Mouse (Mus musculus): Measurements from ENCODE around the gene Kptn. TPM values are rescaled to one million over a fixed set of nuclear protein-coding genes. Genes with fewer than 3 reads are reported as not detected.

Gene Kptn
- total RNA-seq, 4 experiments from 2014 or later = 35.4 to 47.0 (median 41.5) TPM

DNA sequence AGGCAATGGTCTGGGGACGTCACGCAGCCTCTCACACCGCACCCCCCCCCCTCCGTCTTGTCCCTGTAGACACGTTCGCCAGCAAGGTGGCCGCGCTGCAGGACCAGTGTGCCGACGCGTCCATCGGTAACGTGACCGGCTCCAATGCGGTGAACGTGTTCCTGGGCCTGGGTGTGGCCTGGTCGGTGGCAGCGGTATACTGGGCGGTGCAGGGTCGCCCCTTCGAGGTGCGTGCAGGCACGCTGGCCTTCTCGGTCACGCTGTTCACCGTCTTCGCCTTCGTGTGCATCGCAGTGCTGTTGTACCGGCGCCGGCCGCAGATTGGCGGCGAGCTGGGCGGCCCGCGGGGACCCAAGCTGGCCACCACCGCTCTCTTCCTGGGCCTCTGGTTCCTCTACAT is 39.0 kb downstream of the Kptn start:
- DNase-seq (ENCODE audit: low spot score in 2 of 2) = no peak

- DNase-seq (ENCODE audit: low spot score in 2 of 2) = no peak
Observed at GRCm38 (mm10) chr7:16160702-16161101, 41.0 kb downstream of the Kptn start.

DNA sequence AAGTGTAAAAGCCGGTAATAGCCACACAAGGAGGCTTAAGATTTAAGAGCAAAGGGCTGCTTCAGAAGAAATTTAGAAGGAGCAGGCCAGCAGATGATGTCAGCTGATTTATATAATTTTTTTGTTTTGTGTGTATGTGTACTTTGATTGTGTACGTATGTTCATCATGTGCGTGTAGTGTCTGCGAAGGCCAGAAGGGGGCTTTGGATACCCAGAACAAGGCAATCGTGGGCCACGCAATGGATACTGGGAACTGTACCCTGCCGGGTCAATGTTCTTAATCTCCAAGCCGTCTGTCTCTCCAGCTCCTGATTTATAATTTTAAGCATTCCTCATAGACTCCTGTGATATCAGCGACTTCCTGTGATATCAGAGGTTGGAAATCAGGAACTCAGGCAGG is 41.6 kb downstream of the Kptn start:
- no peak for DNase-seq (ENCODE audit: low spot score in 2 of 2)

DNA sequence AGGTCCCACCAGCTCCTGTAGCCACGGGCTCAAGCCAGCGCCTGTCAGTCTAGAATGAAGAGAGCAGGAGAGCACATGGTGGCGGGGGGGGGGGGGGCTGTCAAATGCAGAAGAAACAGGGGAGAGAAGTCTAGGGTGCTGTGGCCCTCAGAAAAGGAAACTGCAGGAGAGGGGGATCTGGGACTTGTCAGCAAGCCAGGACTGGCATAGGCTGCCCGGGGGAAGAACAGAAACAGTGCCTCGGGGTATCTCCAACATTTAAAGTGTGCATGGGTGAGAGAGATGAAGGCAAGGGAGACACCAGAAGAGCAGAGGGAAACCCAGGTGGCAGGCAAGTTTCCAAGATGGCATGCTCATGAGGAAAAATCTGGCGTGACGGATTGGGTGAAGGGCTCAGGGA is 42.3 kb downstream of the Kptn start:
- no peak for DNase-seq (ENCODE audit: low spot score in 2 of 2)

GRCm38 (mm10) chr7:16172141-16172581 is 52.5 kb downstream of the Kptn start:
- DNase-seq (ENCODE audit: low spot score in 2 of 2) = no peak

DNA sequence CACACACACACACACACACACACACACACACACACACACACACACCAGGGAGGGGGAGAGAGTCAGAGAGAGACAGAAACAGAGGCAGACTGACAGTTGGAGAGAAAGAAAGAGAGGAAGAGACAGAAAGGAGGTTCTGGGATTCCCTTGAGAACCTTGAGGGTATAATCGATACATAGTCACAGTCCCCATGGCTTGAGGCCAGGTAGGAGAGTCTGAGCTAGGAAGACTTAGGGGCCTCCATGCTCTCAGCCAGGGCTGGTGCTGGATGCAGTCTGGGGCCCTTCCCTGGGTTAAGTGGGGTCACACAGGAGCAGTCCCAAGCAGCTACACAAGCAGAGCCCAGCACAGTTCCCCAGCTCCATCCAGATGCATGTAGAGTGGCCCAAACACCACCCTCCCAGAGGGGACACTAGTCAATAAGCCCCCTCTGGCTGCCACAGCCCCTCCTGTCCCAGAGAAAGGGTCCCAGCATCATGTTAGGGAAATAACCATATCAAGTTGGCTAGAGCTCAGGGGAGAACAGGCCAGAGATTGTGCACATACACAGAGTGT is 53.0 kb downstream of the Kptn start:
- DNase-seq (ENCODE audit: low spot score in 2 of 2) = no peak

DNA sequence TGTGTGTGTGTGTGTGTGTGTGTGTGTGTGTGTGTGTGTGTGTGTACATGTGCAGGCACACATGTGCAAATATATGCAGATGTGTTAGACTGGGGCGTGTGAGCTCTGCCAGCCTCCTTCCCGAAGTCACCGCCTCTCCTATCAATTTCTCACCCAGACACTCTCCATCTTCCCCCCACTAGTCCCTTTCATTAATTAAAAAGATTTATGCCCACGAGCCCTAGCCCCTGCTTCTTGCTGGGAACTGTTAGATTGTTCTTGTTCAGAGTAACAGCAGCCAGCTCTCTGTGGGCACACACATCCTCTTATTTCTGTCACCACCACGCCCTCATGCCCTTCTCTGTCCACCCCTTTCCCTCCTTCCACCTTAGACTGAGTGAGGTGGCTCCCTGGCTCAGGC is 53.5 kb downstream of the Kptn start:
- no peak for DNase-seq (ENCODE audit: low spot score in 2 of 2)

GRCm38 (mm10) chr7:16174597-16175541 is 55.2 kb downstream of the Kptn start, which contains the start of gene Meis3:
Meis3 (plus strand) TSS chr7:16175090.
- DNase-seq (ENCODE audit: low spot score in 2 of 2) = no peak

DNA sequence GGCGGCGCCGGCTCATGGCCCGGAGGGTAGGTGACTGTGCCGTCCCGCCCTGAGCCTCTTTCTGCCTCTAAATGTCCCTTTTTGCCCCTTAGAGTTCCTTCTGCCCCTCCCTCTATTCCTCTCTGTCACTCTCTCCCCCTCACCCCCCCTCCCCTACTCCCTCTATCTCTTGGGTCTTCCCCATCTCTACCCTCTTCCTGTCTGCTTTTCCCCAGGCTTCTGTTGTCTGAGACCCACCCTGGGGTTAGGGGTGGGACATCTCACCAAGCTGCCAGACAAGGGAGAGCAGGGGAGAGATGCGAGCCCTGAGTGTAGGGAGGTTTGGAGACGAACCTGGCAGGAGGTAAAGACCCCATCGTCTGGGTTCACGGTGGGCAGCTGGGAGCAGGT is 55.8 kb downstream of the Kptn start:
- DNase-seq (ENCODE audit: low spot score in 2 of 2) = no peak

Other genes starting within 250 kb of the Kptn start
- not detected for gene Crx, start 239.9 kb upstream of the Kptn start, total RNA-seq (2022)
- gene Crxos, start 237.3 kb upstream of the Kptn start, total RNA-seq (2022) = under 1 TPM in 1 of 4 experiments, not detected in 3; 0.23 TPM
- gene Selenow, start 197.5 kb upstream of the Kptn start, total RNA-seq (2022) = 1,000 to 10,000 TPM; 1,057 to 1,355 (median 1,220) TPM
- gene Nop53, start 173.8 kb upstream of the Kptn start, total RNA-seq (2022) = 100 to 1,000 TPM; 103 to 147 (median 122) TPM
- 10 to 100 TPM in 1 of 4 experiments, 1 to 10 TPM in 3; 6.3 to 10.3 (median 8.7) TPM for gene Ehd2, start 152.3 kb upstream of the Kptn start, total RNA-seq (2022)
- gene Bicra, start 72.0 kb upstream of the Kptn start, total RNA-seq (2022) = 10 to 100 TPM; 15.4 to 20.0 (median 17.2) TPM
- gene Zfp541, start 58.1 kb upstream of the Kptn start, total RNA-seq (2022) = under 1 TPM; 0.67 to 0.98 (median 0.84) TPM
- gene Napa, start 21.4 kb upstream of the Kptn start, total RNA-seq (2022) = 100 to 1,000 TPM; 289 to 306 (median 297) TPM
- 100 to 1,000 TPM; 237 to 262 (median 255) TPM for gene Slc8a2, start 9.9 kb downstream of the Kptn start, total RNA-seq (2022)
- gene Meis3, start 55.2 kb downstream of the Kptn start, total RNA-seq (2022) = 10 to 100 TPM; 36.4 to 42.8 (median 40.1) TPM
- 10 to 100 TPM; 12.4 to 17.6 (median 13.5) TPM for gene Dhx34, start 102.1 kb downstream of the Kptn start, total RNA-seq (2022)
- 1 to 10 TPM in 2 of 4 experiments, under 1 TPM in 2; 0.54 to 1.7 (median 1.1) TPM for gene C5ar2, start 124.3 kb downstream of the Kptn start, total RNA-seq (2022)
- 1 to 10 TPM in 3 of 4 experiments, under 1 TPM in 1; 0.61 to 5.4 (median 3.0) TPM for gene C5ar1, start 139.6 kb downstream of the Kptn start, total RNA-seq (2022)
- 10 to 100 TPM; 30.9 to 39.3 (median 33.1) TPM for gene Inafm1, start 153.7 kb downstream of the Kptn start, total RNA-seq (2022)
- gene Ccdc9, start 166.9 kb downstream of the Kptn start, total RNA-seq (2022) = 10 to 100 TPM; 72.6 to 88.3 (median 86.3) TPM
- 10 to 100 TPM in 3 of 4 experiments, 1 to 10 TPM in 1; 8.9 to 14.4 (median 10.9) TPM for gene Bbc3, start 188.5 kb downstream of the Kptn start, total RNA-seq (2022)